ENCODE assay signal across 8 mouse cellular contexts in genomic region chr8:84687705-84688100, GRCm38 (mm10). TPM values are rescaled to one million over a fixed set of nuclear protein-coding genes. Genes with fewer than 3 reads are reported as not detected.
DNase-seq lines count a peak whose midpoint lies in the region; ATAC-seq and TF ChIP-seq lines count a peak whose summit lies in the region.

Gene Nacc1, minus strand, starts transcription at chr8:84687862.

- H3K4me1 ChIP-seq in heart, embryonic 14.5 days (ENCODE audit: control insufficient read depth in 2 of 2, insufficient read depth in 2 of 2, low read length in 2 of 2): peaks cover 14 to 41% of the 10 kb centered on the region in 2 experiments
- H3K4me1 ChIP-seq in liver, embryonic 14.5 days (replicated peaks; ENCODE audit: control insufficient read depth in 2 of 2, insufficient read depth in 2 of 2, low read length in 1 of 2): peaks cover 27 to 32% of the 10 kb centered on the region in 2 experiments

- H3K27me3 ChIP-seq in heart, embryonic 14.5 days (ENCODE audit: control insufficient read depth, insufficient read depth, low read length): no peaks in the 10 kb centered on the region
- H3K27me3 ChIP-seq in liver, embryonic 14.5 days (ENCODE audit: control insufficient read depth, insufficient read depth, low read length): no peaks in the 10 kb centered on the region

- peak within 1 kb of the TSS; percentile 93 to 99 for H3K4me3 ChIP-seq in heart, embryonic 14.5 days (ENCODE audit: control insufficient read depth in 1 of 2, insufficient read depth in 1 of 2, low read depth in 1 of 2, low read length in 2 of 2)
- H3K4me3 ChIP-seq in liver, embryonic 14.5 days (ENCODE audit: insufficient read depth in 1 of 2, low read depth in 2 of 2, low read length in 2 of 2): peak within 1 kb of the TSS; percentile 81 to 89

- H3K9ac ChIP-seq in heart, embryonic 14.5 days (ENCODE audit: low read length): peak within 1 kb of the TSS; percentile 100
- peak within 1 kb of the TSS; percentile 83 for H3K9ac ChIP-seq in liver, embryonic 14.5 days (replicated peaks)

- peak within 1 kb of the TSS; percentile 87 for H3K4me2 ChIP-seq in heart, embryonic 14.5 days (ENCODE audit: low read length)
- peak within 1 kb of the TSS; percentile 91 for H3K4me2 ChIP-seq in liver, embryonic 14.5 days (ENCODE audit: low read depth)

- no peaks in the 10 kb centered on the region for H3K9me3 ChIP-seq in heart, embryonic 14.5 days (ENCODE audit: control insufficient read depth, low read length)
- no peaks in the 10 kb centered on the region for H3K9me3 ChIP-seq in liver, embryonic 14.5 days (ENCODE audit: control insufficient read depth, low read length)

- peak; percentile 14; the same call in 1 of the 2 replicates for TF ChIP-seq EP300 in liver, embryonic 14.5 days (IDR thresholded peaks at IDR 0.05; ENCODE audit: low read depth)

- H3K36me3 ChIP-seq in heart, embryonic 14.5 days (ENCODE audit: control insufficient read depth, insufficient read depth, low read length): peaks cover 27% of the 10 kb centered on the region
- H3K36me3 ChIP-seq in liver, embryonic 14.5 days (replicated peaks; ENCODE audit: control insufficient read depth, insufficient read depth, low read depth): peaks cover 6% of the 10 kb centered on the region; the same call in 1 of the 2 replicates

- TF ChIP-seq CTCF in liver, embryonic 14.5 days (IDR thresholded peaks at IDR 0.05; ENCODE audit: low read depth): peak; percentile 14; the same call in 1 of the 2 replicates

- peak; percentile 84 for ATAC-seq in erythroid progenitor cell, adult 5-6 weeks (replicated peaks; ENCODE audit: low FRiP score, poor library complexity, severe bottlenecking)
- peak; percentile 77 for ATAC-seq in heart, embryonic 14.5 days (ENCODE audit: insufficient number of reproducible peaks, insufficient read depth, low FRiP score, low read depth)
- peak; percentile 79 for ATAC-seq in liver, embryonic 14.5 days (ENCODE audit: insufficient read depth)

- peak within 1 kb of the TSS; percentile 83 to 95 for H3K27ac ChIP-seq in heart, embryonic 14.5 days (replicated peaks in 1 of 2; ENCODE audit: control insufficient read depth in 1 of 2, insufficient read depth in 1 of 2, low read depth in 2 of 2, low read length in 2 of 2)
- peak within 1 kb of the TSS; percentile 67 for H3K27ac ChIP-seq in liver, embryonic 14.5 days

- under 1% methylated on average over 37 of the region's 37 CpGs for WGBS in heart, embryonic 14.5 days
- WGBS in liver, embryonic 14.5 days (ENCODE audit: insufficient replicate concordance): 0% methylated on average over 37 of the region's 37 CpGs

- peak; percentile 92 for DNase-seq in CD4-positive, CD25-positive, alpha-beta regulatory T cell, adult 2 months (ENCODE audit: low read depth, low spot score)
- peak; percentile 96 for DNase-seq in brain, adult 2 months (ENCODE audit: low read depth, low spot score)
- peak; percentile 94 for DNase-seq in kidney, postnatal 14 days
- peak; percentile 76 to 81 (median 78) for DNase-seq in liver, embryonic 14.5 days (ENCODE audit: low read depth in 3 of 3, low spot score in 3 of 3)
- DNase-seq in neural tube, embryonic 10.5 days (ENCODE audit: extremely low spot score, low spot score): peak; percentile 87
- peak; percentile 79 for DNase-seq in telencephalon, adult 2 months (ENCODE audit: low read depth, low spot score)

RNA-seq across cellular contexts. Expression of gene Nacc1, which starts in this region (rescaled TPM):
- 24.3 and 25.6 TPM in 2 replicates for total RNA-seq in erythroid progenitor cell, adult 5-6 weeks (2015; ENCODE audit: low replicate concordance)
- 11.8 and 16.9 TPM in 2 replicates for total RNA-seq in erythroid progenitor cell, adult 5-6 weeks (2017; ENCODE audit: low replicate concordance)
- 15.1 and 17.4 TPM in 2 replicates for polyA plus RNA-seq in heart, embryonic 14.5 days (2014; fragmentation: Nextera tagmentation; extraction: Ambion mirVana)
- 19.0 and 21.2 TPM in 2 replicates for polyA plus RNA-seq in liver, embryonic 14.5 days (2012; rRNA removed)
- polyA plus RNA-seq in liver, embryonic 14.5 days (2014; fragmentation: Nextera tagmentation; extraction: Ambion mirVana): 6.3 and 7.6 TPM in 2 replicates

Comparison
In these comparisons a context has a peak if more than half of its experiments do, and no peak if none do; other contexts are left out.
1. Peak in every context shown above with its lines: DNase-seq, ATAC-seq, H3K4me3 ChIP-seq and H3K27ac ChIP-seq.